Mouse (Mus musculus): ENCODE measurements around the gene Hs6st3. TPM values are rescaled to one million over a fixed set of nuclear protein-coding genes. Genes with fewer than 3 reads are reported as not detected.

Gene Hs6st3
- polyA plus RNA-seq, 1 experiment from 2014 or later = 2.9 TPM

DNA sequence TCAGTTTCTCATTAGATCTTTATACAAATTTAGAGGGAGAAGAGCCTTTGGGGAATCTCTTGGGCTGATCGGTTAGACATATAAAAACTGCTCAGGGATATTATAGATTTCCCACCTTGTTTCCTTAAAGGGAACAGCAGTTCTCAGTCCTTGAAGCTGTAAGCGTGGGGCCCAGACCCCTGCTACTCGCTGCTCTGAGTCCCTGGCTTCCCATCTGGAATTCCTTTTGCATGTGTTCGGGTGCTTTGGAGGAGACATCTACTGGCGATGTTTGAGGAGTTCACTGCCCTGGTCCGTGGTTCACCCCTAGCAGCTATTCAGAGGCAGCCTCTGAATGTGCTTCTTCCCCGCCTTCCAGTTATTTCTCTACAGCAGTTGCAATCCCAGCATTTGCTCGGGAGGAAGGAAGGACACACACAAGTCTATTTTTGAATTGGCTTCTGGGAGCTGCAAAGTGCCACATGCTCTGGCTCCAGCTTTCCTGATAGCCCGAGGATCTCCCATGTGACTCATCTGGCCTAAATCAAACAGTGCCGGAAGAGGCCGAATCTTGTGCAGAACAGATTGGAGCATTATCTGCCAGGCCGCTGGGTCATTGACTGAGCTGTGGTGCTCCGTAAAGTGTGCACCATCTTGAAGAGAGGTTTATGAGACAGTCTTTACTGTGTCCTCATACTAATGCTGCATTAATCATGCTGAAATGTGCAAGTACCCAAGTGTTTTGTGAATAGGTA, 77.6 kb downstream of the Hs6st3 start:
- Histone ChIP-seq H3K36me3 (ENCODE audit: control insufficient read depth, insufficient read depth, low read length) (no peaks in the 10 kb centered on the region), H3K9me3 (ENCODE audit: control insufficient read depth, low read length) (no peaks in the 10 kb centered on the region), H3K27ac (replicated peaks; ENCODE audit: low read depth, low read length) (no peak overlapping the region), H3K4me3 (replicated peaks; ENCODE audit: low read depth, low read length) (no peak overlapping the region), H3K4me2 (ENCODE audit: low read length) (no peak overlapping the region), H3K4me1 (ENCODE audit: control insufficient read depth, insufficient read depth, low read length) (no peaks in the 10 kb centered on the region), H3K9ac (replicated peaks; ENCODE audit: low read length) (no peak overlapping the region), H3K27me3 (ENCODE audit: control insufficient read depth, insufficient read depth, low read length) (no peaks in the 10 kb centered on the region)
- ATAC-seq (ENCODE audit: low FRiP score, low TSS enrichment) (no peak), DNase-seq (no peak)
- 80% methylated on average over 13 of the region's 13 CpGs for WGBS

DNA sequence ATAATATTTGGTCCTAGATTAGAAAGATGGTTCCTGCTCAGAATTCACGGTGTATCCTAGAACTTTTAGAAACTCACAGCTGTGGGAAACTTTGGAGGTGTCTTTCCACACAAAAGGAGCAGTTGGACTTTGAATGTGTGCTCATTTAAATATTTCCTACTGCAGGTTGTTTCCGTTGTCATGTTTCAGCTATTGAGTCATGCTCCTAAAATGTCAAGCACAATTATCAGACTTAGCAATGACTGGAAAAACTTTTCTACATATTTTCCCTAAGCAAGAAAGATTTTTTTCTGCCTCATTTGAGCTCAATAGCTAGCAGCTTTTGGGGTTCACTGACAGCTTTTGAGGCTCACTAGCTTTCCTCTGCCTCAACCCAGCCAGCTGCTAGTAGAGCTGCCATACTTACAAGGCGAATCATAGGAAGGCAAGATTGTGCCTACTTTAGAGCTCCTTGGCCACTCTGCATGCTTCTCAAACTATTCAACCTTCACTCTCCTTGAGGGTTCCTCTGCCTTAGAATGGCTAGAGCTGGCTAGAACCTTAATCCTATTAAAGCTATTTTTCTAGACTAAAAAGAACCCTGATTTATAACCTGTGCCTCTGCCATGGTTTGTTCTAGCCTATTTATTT, 89.7 kb downstream of the Hs6st3 start:
- Histone ChIP-seq H3K9ac (replicated peaks; ENCODE audit: low read length) (no peak overlapping the region), H3K4me3 (replicated peaks; ENCODE audit: low read depth, low read length) (no peak overlapping the region), H3K9me3 (ENCODE audit: control insufficient read depth, low read length) (no peaks in the 10 kb centered on the region), H3K36me3 (ENCODE audit: control insufficient read depth, insufficient read depth, low read length) (no peaks in the 10 kb centered on the region), H3K27me3 (ENCODE audit: control insufficient read depth, insufficient read depth, low read length) (no peaks in the 10 kb centered on the region), H3K27ac (replicated peaks; ENCODE audit: low read depth, low read length) (no peak overlapping the region), H3K4me2 (ENCODE audit: low read length) (no peak overlapping the region), H3K4me1 (ENCODE audit: control insufficient read depth, insufficient read depth, low read length) (no peaks in the 10 kb centered on the region)
- 90% methylated on average over 3 of the region's 3 CpGs for WGBS
- ATAC-seq (ENCODE audit: low FRiP score, low TSS enrichment) = no peak
- DNase-seq = no peak

DNA sequence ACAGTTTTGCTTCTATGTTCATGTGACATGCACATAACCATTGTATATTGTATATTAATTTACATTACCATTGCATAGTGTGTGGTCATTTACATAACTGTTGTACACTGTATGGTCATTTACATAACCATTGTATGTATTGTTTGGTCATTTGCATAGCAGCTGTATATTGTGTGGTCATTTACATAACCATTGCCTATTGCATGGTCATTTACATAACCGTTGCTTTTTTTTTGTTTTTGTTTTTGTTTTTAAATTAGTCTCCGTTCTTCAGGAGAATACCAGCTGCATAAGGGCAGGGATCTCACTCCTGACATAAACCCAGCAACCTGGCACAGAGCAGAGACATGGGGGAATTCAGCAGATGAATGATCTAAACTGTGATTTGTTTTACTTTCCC, 95.5 kb downstream of the Hs6st3 start:
- Histone ChIP-seq H3K9me3 (ENCODE audit: control insufficient read depth, low read length) (no peaks in the 10 kb centered on the region), H3K4me3 (replicated peaks; ENCODE audit: low read depth, low read length) (no peak overlapping the region), H3K4me2 (ENCODE audit: low read length) (no peak overlapping the region), H3K36me3 (ENCODE audit: control insufficient read depth, insufficient read depth, low read length) (no peaks in the 10 kb centered on the region), H3K27ac (replicated peaks; ENCODE audit: low read depth, low read length) (no peak overlapping the region), H3K4me1 (ENCODE audit: control insufficient read depth, insufficient read depth, low read length) (no peaks in the 10 kb centered on the region), H3K9ac (replicated peaks; ENCODE audit: low read length) (no peak overlapping the region), H3K27me3 (ENCODE audit: control insufficient read depth, insufficient read depth, low read length) (no peaks in the 10 kb centered on the region)
- 54% methylated on average over 2 of the region's 2 CpGs for WGBS
- ATAC-seq (ENCODE audit: low FRiP score, low TSS enrichment) (peak; percentile 60; the same call in 1 of the 2 replicates), DNase-seq (no peak)

DNA sequence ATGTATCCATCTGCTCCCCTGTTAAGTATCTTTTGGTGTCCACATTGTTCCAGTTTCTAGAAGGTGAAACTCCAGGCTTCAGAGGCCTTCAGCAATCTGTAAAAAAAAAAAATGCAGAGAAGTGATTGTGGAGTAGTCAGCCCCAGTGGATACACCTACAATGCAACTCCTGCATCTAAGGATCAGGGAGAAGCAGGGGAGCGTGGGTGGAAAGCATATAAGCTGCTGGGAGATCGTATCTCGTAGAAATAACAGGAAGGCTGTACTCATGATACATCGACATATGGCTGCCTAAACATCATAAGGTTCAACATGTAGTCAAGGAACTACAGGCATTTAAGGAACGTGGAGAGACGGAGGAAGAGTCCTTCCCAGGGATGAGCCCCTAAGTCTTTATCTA, 109.0 kb downstream of the Hs6st3 start:
- no peak overlapping the region for H3K4me3 ChIP-seq (replicated peaks; ENCODE audit: low read depth, low read length)
- 91% methylated on average over 6 of the region's 6 CpGs for WGBS
- H3K4me2 ChIP-seq (ENCODE audit: low read length) = no peak overlapping the region
- ATAC-seq (ENCODE audit: low FRiP score, low TSS enrichment) (no peak), DNase-seq (no peak)
- no peaks in the 10 kb centered on the region for H3K36me3 ChIP-seq (ENCODE audit: control insufficient read depth, insufficient read depth, low read length)
- H3K9ac ChIP-seq (replicated peaks; ENCODE audit: low read length) = no peak overlapping the region
- H3K27ac ChIP-seq (replicated peaks; ENCODE audit: low read depth, low read length) = no peak overlapping the region
- no peaks in the 10 kb centered on the region for H3K9me3 ChIP-seq (ENCODE audit: control insufficient read depth, low read length)
- no peaks in the 10 kb centered on the region for H3K4me1 ChIP-seq (ENCODE audit: control insufficient read depth, insufficient read depth, low read length)
- no peaks in the 10 kb centered on the region for H3K27me3 ChIP-seq (ENCODE audit: control insufficient read depth, insufficient read depth, low read length)

DNA sequence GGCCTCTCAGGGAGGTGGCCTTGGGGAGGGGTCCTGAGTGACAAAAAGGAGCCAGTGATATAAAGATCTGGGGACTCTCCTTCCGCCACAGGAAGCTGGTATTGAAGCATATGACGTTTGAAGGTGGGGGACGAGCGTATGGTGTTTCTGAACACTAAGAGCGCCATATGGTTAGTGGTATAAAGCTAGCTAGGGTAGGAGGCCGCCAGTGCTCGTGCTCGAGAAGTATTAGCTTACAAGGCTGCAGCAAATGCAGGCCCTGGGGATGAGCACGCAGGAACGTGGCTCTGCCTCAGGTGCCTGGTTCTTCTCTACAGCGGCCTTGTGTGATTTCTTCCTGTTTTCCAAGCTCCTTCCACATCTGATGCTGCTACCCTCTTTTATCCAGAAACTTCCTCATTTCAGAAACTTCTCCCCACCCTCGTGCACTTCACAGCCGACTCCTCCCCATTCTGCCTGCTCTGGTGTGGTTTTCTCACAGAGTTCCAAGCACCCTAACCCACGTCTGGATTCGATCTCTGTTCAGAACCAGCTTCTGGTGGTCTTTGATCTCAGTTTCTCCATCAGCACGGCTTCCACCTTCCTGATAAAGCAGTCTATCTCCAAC, 110.0 kb downstream of the Hs6st3 start:
- no peak for DNase-seq
- no peak overlapping the region for H3K4me2 ChIP-seq (ENCODE audit: low read length)
- ATAC-seq (ENCODE audit: low FRiP score, low TSS enrichment) = no peak
- H3K9ac ChIP-seq (replicated peaks; ENCODE audit: low read length) = no peak overlapping the region
- 84% methylated on average over 16 of the region's 16 CpGs for WGBS
- H3K4me3 ChIP-seq (replicated peaks; ENCODE audit: low read depth, low read length) = no peak overlapping the region
- no peaks in the 10 kb centered on the region for H3K4me1 ChIP-seq (ENCODE audit: control insufficient read depth, insufficient read depth, low read length)
- H3K27me3 ChIP-seq (ENCODE audit: control insufficient read depth, insufficient read depth, low read length) = no peaks in the 10 kb centered on the region
- H3K9me3 ChIP-seq (ENCODE audit: control insufficient read depth, low read length) = no peaks in the 10 kb centered on the region
- H3K36me3 ChIP-seq (ENCODE audit: control insufficient read depth, insufficient read depth, low read length) = no peaks in the 10 kb centered on the region
- H3K27ac ChIP-seq (replicated peaks; ENCODE audit: low read depth, low read length) = no peak overlapping the region

DNA sequence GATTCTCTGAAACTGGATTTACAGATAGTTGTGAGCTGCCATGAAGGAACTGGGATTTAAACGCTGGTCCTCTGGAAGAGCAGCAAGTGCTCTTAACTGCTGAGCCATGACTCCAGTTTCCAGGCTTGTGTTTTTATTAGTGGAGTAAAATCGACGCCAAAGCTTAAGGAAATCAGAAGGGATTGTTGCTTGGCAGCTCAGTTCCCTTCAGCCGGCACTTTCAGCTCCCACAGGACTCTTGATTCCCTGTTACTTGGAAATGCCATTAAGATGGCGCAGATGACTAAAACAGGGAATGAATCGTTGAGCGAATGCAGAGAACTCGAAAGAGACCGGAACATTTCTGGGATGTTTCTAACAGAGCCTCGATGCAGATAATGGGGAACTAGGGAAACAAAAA, 112.2 kb downstream of the Hs6st3 start:
- Histone ChIP-seq H3K4me2 (ENCODE audit: low read length) (no peak overlapping the region), H3K4me1 (ENCODE audit: control insufficient read depth, insufficient read depth, low read length) (no peaks in the 10 kb centered on the region), H3K9ac (replicated peaks; ENCODE audit: low read length) (no peak overlapping the region), H3K4me3 (replicated peaks; ENCODE audit: low read depth, low read length) (no peak overlapping the region), H3K27ac (replicated peaks; ENCODE audit: low read depth, low read length) (no peak overlapping the region), H3K27me3 (ENCODE audit: control insufficient read depth, insufficient read depth, low read length) (no peaks in the 10 kb centered on the region), H3K9me3 (ENCODE audit: control insufficient read depth, low read length) (no peaks in the 10 kb centered on the region), H3K36me3 (ENCODE audit: control insufficient read depth, insufficient read depth, low read length) (no peaks in the 10 kb centered on the region)
- ATAC-seq (ENCODE audit: low FRiP score, low TSS enrichment) = no peak
- no peak for DNase-seq
- whole genome bisulfite sequencing = 75% methylated on average over 10 of the region's 10 CpGs

DNA sequence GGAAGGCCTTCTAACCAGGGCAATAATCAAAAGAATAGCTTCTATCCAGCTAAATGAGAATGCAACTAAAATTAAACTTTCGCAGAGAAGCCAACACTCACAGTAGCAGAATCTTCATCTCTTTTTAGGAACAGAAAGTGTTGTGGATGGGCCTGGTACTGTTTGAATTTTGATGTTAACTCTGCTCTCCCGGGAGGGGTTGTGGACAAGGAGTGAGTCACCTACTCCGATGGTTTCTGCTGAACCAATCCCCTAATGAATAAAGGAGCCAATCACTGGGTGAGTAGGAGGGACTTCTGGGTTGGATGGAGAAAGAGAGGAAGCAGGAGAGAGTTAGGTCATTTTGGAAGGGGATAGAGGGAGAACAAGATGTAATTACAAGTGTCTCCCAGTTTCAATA, 117.3 kb downstream of the Hs6st3 start:
- no peak overlapping the region for H3K9ac ChIP-seq (replicated peaks; ENCODE audit: low read length)
- H3K9me3 ChIP-seq (ENCODE audit: control insufficient read depth, low read length) = no peaks in the 10 kb centered on the region
- no peaks in the 10 kb centered on the region for H3K4me1 ChIP-seq (ENCODE audit: control insufficient read depth, insufficient read depth, low read length)
- no peak for DNase-seq
- no peaks in the 10 kb centered on the region for H3K27me3 ChIP-seq (ENCODE audit: control insufficient read depth, insufficient read depth, low read length)
- H3K27ac ChIP-seq (replicated peaks; ENCODE audit: low read depth, low read length) = no peak overlapping the region
- no peak overlapping the region for H3K4me3 ChIP-seq (replicated peaks; ENCODE audit: low read depth, low read length)
- H3K4me2 ChIP-seq (ENCODE audit: low read length) = no peak overlapping the region
- no peaks in the 10 kb centered on the region for H3K36me3 ChIP-seq (ENCODE audit: control insufficient read depth, insufficient read depth, low read length)
- ATAC-seq (ENCODE audit: low FRiP score, low TSS enrichment) = no peak
- 78% methylated on average over 3 of the region's 3 CpGs for whole genome bisulfite sequencing

DNA sequence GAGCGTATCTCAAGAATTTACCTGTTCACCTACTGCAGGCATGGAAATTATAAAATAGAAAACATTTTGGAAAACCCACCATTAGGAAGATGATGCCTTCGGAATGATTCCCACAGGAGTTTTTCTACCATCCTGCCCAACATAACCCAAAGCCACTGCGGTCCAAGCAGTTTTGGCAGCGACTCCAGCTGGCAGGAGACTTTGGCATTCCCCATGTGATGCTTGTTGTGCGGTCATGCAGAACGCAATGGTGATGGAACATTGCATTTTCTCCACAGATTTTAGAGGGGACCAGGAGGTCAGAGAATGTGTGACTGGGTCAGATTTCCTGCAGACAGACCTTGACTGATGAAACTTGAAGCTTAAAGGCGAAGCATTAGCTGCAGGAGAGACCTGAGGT, 118.9 kb downstream of the Hs6st3 start:
- no peaks in the 10 kb centered on the region for H3K27me3 ChIP-seq (ENCODE audit: control insufficient read depth, insufficient read depth, low read length)
- no peaks in the 10 kb centered on the region for H3K9me3 ChIP-seq (ENCODE audit: control insufficient read depth, low read length)
- H3K4me1 ChIP-seq (ENCODE audit: control insufficient read depth, insufficient read depth, low read length) = no peaks in the 10 kb centered on the region
- ATAC-seq (ENCODE audit: low FRiP score, low TSS enrichment) (no peak), DNase-seq (no peak)
- WGBS = 85% methylated on average over 7 of the region's 7 CpGs
- H3K27ac ChIP-seq (replicated peaks; ENCODE audit: low read depth, low read length) = no peak overlapping the region
- no peaks in the 10 kb centered on the region for H3K36me3 ChIP-seq (ENCODE audit: control insufficient read depth, insufficient read depth, low read length)
- no peak overlapping the region for H3K9ac ChIP-seq (replicated peaks; ENCODE audit: low read length)
- H3K4me3 ChIP-seq (replicated peaks; ENCODE audit: low read depth, low read length) = no peak overlapping the region
- H3K4me2 ChIP-seq (ENCODE audit: low read length) = no peak overlapping the region

Measured in midbrain, embryonic 14.5 days (tissue).